Mouse (Mus musculus) left cerebral cortex, postnatal 25 days (tissue): Measurements from ENCODE around the gene Abcf3. TPM values are rescaled to one million over a fixed set of nuclear protein-coding genes. Genes with fewer than 3 reads are reported as not detected.

Experiments used
- DNase-seq, 2 experiments: peaks; one replicate each; pipeline ENCODE4 v3.0.0; 2022; ENCODE audit warnings: low spot score in 2 of 2, mixed read lengths in 1 of 2
- intact Hi-C: fragments of 180-260 bp; cut with DNase I; formaldehyde crosslinking; loops from one replicate; pipeline ENCODE4 v1.15.1; 2025
- microRNA-seq, 2 experiments: library from miRNA; unstranded; fragments of <30 nt; microRNA quantifications; one replicate each; pipeline ENCODE4 v1.2.0; 2022
- total RNA-seq, 2 experiments: library from RNA; stranded (reverse); gene quantifications; 2 replicates each; pipeline ENCODE4 v1.2.3; 2021

Abcf3 gene
- total RNA-seq, 2 experiments from 2014 or later: 82.5 to 91.4 TPM

- no peak for DNase-seq
- intact Hi-C loops: no loop called here
These were observed 56.3 kb downstream of the Abcf3 start for GRCm38 (mm10) chr16:20604705-20605104.

GRCm38 (mm10) chr16:20610501-20611356 is 62.4 kb downstream of the Abcf3 start:
- intact Hi-C loops: loop anchor here (2.0 to 5.0 kb wide), 2 partner anchors 40 to 113 kb away; partner anchors contain the start of genes Eif2b5 and Psmd2
- peak; percentile 79 to 80 for DNase-seq

Small RNAs within 50 kb of the gene (microRNA-seq; reads per million reads assigned to microRNA genes)
- 403 to 620 reads per million in 2 experiments for gene Mir1224

Other genes starting within 250 kb of the Abcf3 start
- gene Parl, start 246.2 kb upstream of the Abcf3 start, total RNA-seq: 10 to 100 TPM; 53.3 to 54.4 TPM
- gene Cyp2ab1, start 223.2 kb upstream of the Abcf3 start, total RNA-seq: not detected
- 100 to 1,000 TPM; 209 to 242 TPM for gene Abcc5, start 122.2 kb upstream of the Abcf3 start, total RNA-seq
- 10 to 100 TPM; 60.8 to 61.7 TPM for gene Eif2b5, start 49.8 kb upstream of the Abcf3 start, total RNA-seq
- gene Dvl3, start 31.6 kb upstream of the Abcf3 start, total RNA-seq: 10 to 100 TPM; 70.9 to 72.1 TPM
- gene Ap2m1, start 13.1 kb upstream of the Abcf3 start, total RNA-seq: 100 to 1,000 TPM; 900 to 913 TPM
- gene Vwa5b2, start 40.9 kb downstream of the Abcf3 start, total RNA-seq: 10 to 100 TPM; 49.0 to 58.2 TPM
- gene Eef1akmt4, start 63.0 kb downstream of the Abcf3 start, total RNA-seq: 1 to 10 TPM; 1.8 to 2.7 TPM
- not detected for gene Gm49333, start 63.0 kb downstream of the Abcf3 start, total RNA-seq
- 10 to 100 TPM; 12.9 to 14.4 TPM for gene Alg3, start 63.2 kb downstream of the Abcf3 start, total RNA-seq
- gene Camk2n2, start 72.7 kb downstream of the Abcf3 start, total RNA-seq: 100 to 1,000 TPM; 151 to 168 TPM
- gene Ece2, start 81.3 kb downstream of the Abcf3 start, total RNA-seq: 10 to 100 TPM; 21.5 to 26.8 TPM
- 100 to 1,000 TPM; 230 to 231 TPM for gene Psmd2, start 103.1 kb downstream of the Abcf3 start, total RNA-seq
- gene Eif4g1, start 119.7 kb downstream of the Abcf3 start, total RNA-seq: 100 to 1,000 TPM; 279 to 287 TPM
- gene Fam131a, start 144.7 kb downstream of the Abcf3 start, total RNA-seq: 100 to 1,000 TPM; 319 to 375 TPM
- 10 to 100 TPM; 23.0 to 23.6 TPM for gene Polr2h, start 169.1 kb downstream of the Abcf3 start, total RNA-seq
- gene Clcn2, start 169.2 kb downstream of the Abcf3 start, total RNA-seq: 10 to 100 TPM; 58.7 to 60.9 TPM
- 10 to 100 TPM; 31.1 to 40.6 TPM for gene Chrd, start 184.6 kb downstream of the Abcf3 start, total RNA-seq
- 1 to 10 TPM; 4.6 to 4.7 TPM for gene Thpo, start 185.9 kb downstream of the Abcf3 start, total RNA-seq